Mouse (Mus musculus): ENCODE measurements around the gene Pth2r.

DNA sequence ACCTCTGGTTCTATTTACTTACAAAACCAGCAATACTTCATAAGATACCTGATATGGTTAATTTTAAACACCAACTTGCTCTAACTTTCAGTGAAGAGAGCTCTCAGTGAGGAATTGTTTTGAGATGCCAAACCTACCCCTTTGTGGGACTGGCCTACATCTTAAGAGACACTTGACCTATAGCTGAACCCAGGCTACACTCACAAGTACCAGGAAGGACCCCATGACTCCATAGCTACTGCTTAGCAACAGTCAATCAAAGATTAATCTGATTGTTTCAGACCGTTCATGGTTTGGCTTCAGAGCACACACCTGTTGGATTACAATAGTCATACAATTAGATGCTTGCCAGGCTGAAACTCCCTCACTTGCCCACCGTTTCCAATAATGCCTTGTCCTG lies 71.1 kb downstream of the Pth2r start:
- TF ChIP-seq CTCF (IDR thresholded peaks at IDR 0.05): no peak
- TF ChIP-seq EP300 (IDR thresholded peaks at IDR 0.05): no peak

All from lung, postnatal 0 days (tissue).